In the genomic region with DNA sequence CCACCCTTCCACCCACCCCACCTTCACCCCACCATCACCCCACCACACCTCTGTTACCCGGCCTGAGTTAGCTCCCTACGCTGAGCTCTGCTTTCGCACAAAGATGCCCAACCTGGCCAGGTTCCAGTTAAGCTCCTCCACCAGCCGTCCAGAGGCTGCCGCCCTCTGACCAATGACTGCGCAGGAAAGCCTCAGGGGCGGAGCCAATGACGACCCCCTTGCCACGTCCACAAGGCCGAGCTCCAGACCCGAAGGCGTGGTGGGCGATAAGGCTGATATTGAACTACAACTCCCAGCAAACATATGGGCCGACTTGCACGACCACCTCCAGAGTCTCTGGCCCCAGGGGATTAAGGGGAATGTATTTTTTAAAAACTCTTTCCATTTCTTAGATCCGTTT, we compare ENCODE assay signal across 8 mouse cellular contexts. TPM values are rescaled to one million over a fixed set of nuclear protein-coding genes. Genes with fewer than 3 reads are reported as not detected.
DNase-seq lines count a peak whose midpoint lies in the region; ATAC-seq and TF ChIP-seq lines count a peak whose summit lies in the region.

A gene (minus strand): TSS at position 174 of the 400 bp plus-strand sequence.

- no peaks in the 10 kb centered on the region for H3K27me3 ChIP-seq in hindbrain, embryonic 16.5 days (replicated peaks; ENCODE audit: control insufficient read depth, insufficient read depth, low read length)
- no peaks in the 10 kb centered on the region for H3K27me3 ChIP-seq in liver, embryonic 12.5 days (replicated peaks)
- H3K27me3 ChIP-seq in myocyte (ENCODE audit: control insufficient read depth, insufficient read depth, insufficient read length), result no peaks in the 10 kb centered on the region

- TF ChIP-seq POLR2A in myocyte (IDR thresholded peaks at IDR 0.05; ENCODE audit: insufficient read length, low read depth), result peak; percentile 50

- H3K4me2 ChIP-seq in hindbrain, embryonic 16.5 days (ENCODE audit: low read length), result peak within 1 kb of the TSS; percentile 73
- peak within 1 kb of the TSS; percentile 82 for H3K4me2 ChIP-seq in liver, embryonic 12.5 days
- peak within 1 kb of the TSS; percentile 75 for H3K4me2 ChIP-seq in myocyte (ENCODE audit: low read depth)

- no peaks in the 10 kb centered on the region for H3K9me3 ChIP-seq in hindbrain, embryonic 16.5 days (ENCODE audit: control insufficient read depth, low read length)
- no peaks in the 10 kb centered on the region for H3K9me3 ChIP-seq in liver, embryonic 12.5 days (replicated peaks)

- 0% methylated on average over 16 of the region's 16 CpGs for WGBS in hindbrain, embryonic 16.5 days
- under 1% methylated on average over 16 of the region's 16 CpGs for WGBS in liver, embryonic 12.5 days (ENCODE audit: insufficient replicate concordance)

- H3K4me1 ChIP-seq in hindbrain, embryonic 16.5 days (ENCODE audit: control insufficient read depth, insufficient read depth, low read depth, low read length), result peaks cover 5% of the 10 kb centered on the region
- peaks cover 62% of the 10 kb centered on the region for H3K4me1 ChIP-seq in liver, embryonic 12.5 days

- ATAC-seq in hindbrain, embryonic 16.5 days, result peak; percentile 96
- peak; percentile 77 for ATAC-seq in liver, embryonic 12.5 days

- no peaks in the 10 kb centered on the region for H3K36me3 ChIP-seq in hindbrain, embryonic 16.5 days (ENCODE audit: control insufficient read depth, insufficient read depth, low read length)
- peaks cover 12% of the 10 kb centered on the region for H3K36me3 ChIP-seq in liver, embryonic 12.5 days
- H3K36me3 ChIP-seq in myocyte (ENCODE audit: control insufficient read depth, insufficient read depth), result no peaks in the 10 kb centered on the region

- 0 out of 2 replicates have a peak within 1 kb of the TSS, but pooled peaks have one; percentile 9 for H3K27ac ChIP-seq in hindbrain, embryonic 16.5 days (ENCODE audit: low read depth, low read length)
- peak within 1 kb of the TSS; percentile 59 for H3K27ac ChIP-seq in liver, embryonic 12.5 days

- DNase-seq in right cerebral cortex, postnatal 10 days (ENCODE audit: low spot score in 2 of 2), result peak; percentile 83 to 87
- DNase-seq in right cerebral cortex, postnatal 25 days, result no peak
- peak; percentile 52 for DNase-seq in c-Kit-positive CD71-positive TER-119-positive erythroid progenitor cells, embryonic 14.5 days (ENCODE audit: low spot score)
- peak; percentile 93 for DNase-seq in gastrocnemius, postnatal 14 days
- DNase-seq in urinary bladder, postnatal 4 days (ENCODE audit: low spot score in 2 of 2), result peak; percentile 94 to 95

- peak within 1 kb of the TSS; percentile 63 for H3K9ac ChIP-seq in hindbrain, embryonic 16.5 days (ENCODE audit: low read depth, low read length)
- H3K9ac ChIP-seq in liver, embryonic 12.5 days, result peak within 1 kb of the TSS; percentile 61

- H3K79me2 ChIP-seq in myocyte (ENCODE audit: control insufficient read depth, insufficient read depth), result no peaks in the 10 kb centered on the region

- H3ac ChIP-seq in myocyte (ENCODE audit: control insufficient read depth, insufficient read length), result no peak within 1 kb of the TSS

- peak within 1 kb of the TSS; percentile 41 for H3K4me3 ChIP-seq in hindbrain, embryonic 16.5 days (ENCODE audit: low read length)
- H3K4me3 ChIP-seq in liver, embryonic 12.5 days, result peak within 1 kb of the TSS; percentile 54
- peak within 1 kb of the TSS; percentile 38 for H3K4me3 ChIP-seq in myocyte

- intact Hi-C loops in gastrocnemius, postnatal 14 days (cut with DNase I; ENCODE audit: low total_unique reads), result no loop called here

TF ChIP-seq in myocyte, 11 proteins besides CTCF, POLR2A, EP300 and RAD21:
- TF ChIP-seq REST (IDR thresholded peaks at IDR 0.05; ENCODE audit: insufficient read depth, insufficient read length), result no peak
- no peak for TF ChIP-seq MYOG (IDR thresholded peaks at IDR 0.05; ENCODE audit: control insufficient read depth in 1 of 3, insufficient read depth in 1 of 3, insufficient read length in 2 of 3, low read depth in 2 of 3)
- TF ChIP-seq CEBPB (IDR thresholded peaks at IDR 0.05; ENCODE audit: insufficient read depth, poor library complexity, severe bottlenecking), result no peak
- TF ChIP-seq TCF3 (IDR thresholded peaks at IDR 0.05; ENCODE audit: insufficient read length, low read depth), result no peak
- TF ChIP-seq POLR2AphosphoS2 (IDR thresholded peaks at IDR 0.05; ENCODE audit: insufficient read length, low read depth), result peak; percentile 69
- no peak for TF ChIP-seq MAX (IDR thresholded peaks at IDR 0.05; ENCODE audit: low read depth)
- TF ChIP-seq E2F4 (IDR thresholded peaks at IDR 0.05; ENCODE audit: insufficient read depth), result no peak
TF ChIP-seq in myocyte: peak in this region for 1.

RNA-seq across cellular contexts. Expression of the gene that starts here (rescaled TPM):
- 10 to 100 TPM; 57.2 to 80.5 TPM for total RNA-seq in gastrocnemius, postnatal 14 days (2021)
- polyA plus RNA-seq in hindbrain, embryonic 16.5 days (2015; fragmentation: Nextera tagmentation; extraction: Ambion mirVana), result 63.3 and 77.3 TPM in 2 replicates
- polyA plus RNA-seq in liver, embryonic 12.5 days (2016; fragmentation: Nextera tagmentation; extraction: Ambion mirVana), result 69.1 and 70.9 TPM in 2 replicates
- polyA plus RNA-seq in myocyte (2012; fragmentation: generic; extraction: Trizol), result 123 TPM
